Mouse (Mus musculus) G1E (cell line): ENCODE data around the gene Trem2. TPM values are rescaled to one million over a fixed set of nuclear protein-coding genes. Genes with fewer than 3 reads are reported as not detected.
"Not testable (repeated sequence)": the region's sequence is repeated elsewhere in the genome, so short reads cannot be mapped to it uniquely, and the experiment has no call there.

Experiments used
- ATAC-seq: 2 replicates; pipeline ENCODE4 v1.8.0; 2016; ENCODE audit warnings: mild to moderate bottlenecking; ENCODE audit not compliant: insufficient number of reproducible peaks, poor library complexity, low FRiP score, severe bottlenecking; ENCODE audit errors: extremely low read depth
- DNase-seq: peaks from one replicate; pipeline ENCODE4 v3.0.0; 2012; ENCODE audit warnings: low spot score
- H3K27me3 ChIP-seq: 2 replicates; pipeline ENCODE4 v1.6.1; 2012; ENCODE audit warnings: mild to moderate bottlenecking, low read length, inconsistent platforms; ENCODE audit not compliant: insufficient read depth
- H3K36me3 ChIP-seq: replicated peaks from 2 replicates; pipeline ENCODE3; 2012; ENCODE audit warnings: mild to moderate bottlenecking, inconsistent platforms
- H3K4me1 ChIP-seq: 2 replicates; pipeline ENCODE4 v1.6.1; 2012; ENCODE audit warnings: low read depth, low read length, inconsistent platforms, mixed read lengths; ENCODE audit not compliant: insufficient read depth
- H3K4me3 ChIP-seq: 2 replicates; pipeline ENCODE4 v1.5.1; 2012; ENCODE audit warnings: low read depth, mild to moderate bottlenecking, inconsistent platforms, low read length, moderate library complexity, mixed read lengths
- H3K9me3 ChIP-seq: replicated peaks from 2 replicates; pipeline ENCODE4 v1.6.1; 2012; ENCODE audit warnings: inconsistent platforms
- CTCF ChIP-seq: IDR thresholded peaks from 2 replicates; pipeline ENCODE4 v1.5.1; 2012; ENCODE audit warnings: low read depth, low read length, inconsistent platforms, mixed read lengths
- GATA1 ChIP-seq: IDR thresholded peaks from 2 replicates; pipeline ENCODE4 v1.6.1; 2012; ENCODE audit warnings: borderline replicate concordance, low read length, inconsistent platforms, mixed read lengths
- GATA2 ChIP-seq: IDR thresholded peaks from 2 replicates; pipeline ENCODE4 v1.6.1; 2012; ENCODE audit warnings: low read depth, low read length, inconsistent platforms, borderline replicate concordance
- POLR2AphosphoS5 ChIP-seq: IDR thresholded peaks from 2 replicates; pipeline ENCODE4 v1.6.1; 2012; ENCODE audit warnings: low read depth, low read length, inconsistent platforms; ENCODE audit not compliant: insufficient replicate concordance
- TAL1 ChIP-seq: conservative IDR thresholded peaks from 2 replicates; pipeline ENCODE4 v1.6.1; 2012; ENCODE audit warnings: low read depth, low read length, inconsistent platforms, mixed read lengths
- polyA plus RNA-seq: library from polyadenylated mRNA; stranded (reverse); fragments of >175 nt; gene quantifications from 2 replicates; pipeline ENCODE4 v1.2.3, GENCODE M21; 2012
- total RNA-seq, 2 experiments: library from RNA; stranded (forward) in 1 of 2; stranded (reverse) in 1 of 2; fragments of 200-1000 nt in 1 of 2; fragments of >200 nt in 1 of 2; fragmentation: Nextera tagmentation in 1 of 2; gene quantifications; 2 replicates each; pipeline ENCODE4 v1.2.3; 2014 to 2017

Gene Trem2
- total and polyA plus RNA-seq, 3 experiments = 0.60 to 2.3 (median 1.3) TPM

DNA sequence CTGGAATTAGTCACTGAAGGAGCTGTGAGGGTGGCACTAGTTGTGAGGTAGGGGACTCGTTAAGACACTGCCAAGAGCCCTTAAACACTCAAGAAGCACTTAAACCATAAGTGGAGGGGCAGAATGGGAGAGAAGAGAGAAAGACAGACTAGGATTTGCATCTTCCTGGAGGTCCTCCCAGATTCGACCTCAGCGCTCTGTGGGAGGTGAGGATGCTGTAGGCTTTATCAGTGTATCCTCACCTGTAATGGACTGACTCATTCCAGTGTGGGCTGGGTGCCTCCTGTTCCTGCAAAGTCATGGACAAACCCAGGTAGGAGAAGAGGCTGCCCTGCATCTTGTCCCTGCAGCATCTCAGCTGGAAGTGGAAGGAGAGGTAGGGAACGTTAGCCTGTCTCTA, 633 bp downstream of the Trem2 start:
- H3K4me3 ChIP-seq = no peak overlapping the region
- H3K27me3 ChIP-seq = peaks cover 20% of the 10 kb centered on the region; the same call in 1 of the 2 replicates
- no peaks in the 10 kb centered on the region for H3K9me3 ChIP-seq
- H3K4me1 ChIP-seq = peaks cover 27% of the 10 kb centered on the region
- no peak for TF ChIP-seq GATA1
- DNase-seq = no peak
- ATAC-seq = no peak
- no peaks in the 10 kb centered on the region for H3K36me3 ChIP-seq

DNA sequence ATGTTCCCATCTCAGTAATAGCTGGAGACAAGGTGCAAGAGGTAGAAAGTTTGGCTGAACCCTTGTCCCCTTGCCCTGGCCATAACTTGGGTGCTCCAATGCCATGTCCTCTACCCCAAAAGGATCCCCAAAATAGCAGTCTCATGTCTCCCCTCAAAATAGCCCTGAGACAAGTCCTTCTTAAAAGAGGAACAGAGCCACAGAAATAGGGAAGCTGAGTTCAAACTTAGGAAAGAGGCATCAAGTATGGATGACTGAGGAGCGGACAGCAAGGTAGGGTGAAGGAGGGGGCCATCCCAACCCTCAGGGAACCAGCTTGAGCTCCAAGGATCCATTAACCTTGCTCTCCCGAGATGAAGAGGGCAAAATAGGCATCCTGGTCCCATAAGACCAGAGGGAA, 1.1 kb downstream of the Trem2 start:
- peaks cover 23% of the 10 kb centered on the region for H3K4me1 ChIP-seq
- no peak for DNase-seq
- TF ChIP-seq TAL1 (no peak), CTCF (no peak), POLR2AphosphoS5 (no peak)
- peaks cover 24% of the 10 kb centered on the region; the same call in 1 of the 2 replicates for H3K27me3 ChIP-seq
- H3K36me3 ChIP-seq = no peaks in the 10 kb centered on the region
- ATAC-seq = peak; percentile 22; the same call in 1 of the 2 replicates
- no peak overlapping the region for H3K4me3 ChIP-seq
- H3K9me3 ChIP-seq = no peaks in the 10 kb centered on the region

DNA sequence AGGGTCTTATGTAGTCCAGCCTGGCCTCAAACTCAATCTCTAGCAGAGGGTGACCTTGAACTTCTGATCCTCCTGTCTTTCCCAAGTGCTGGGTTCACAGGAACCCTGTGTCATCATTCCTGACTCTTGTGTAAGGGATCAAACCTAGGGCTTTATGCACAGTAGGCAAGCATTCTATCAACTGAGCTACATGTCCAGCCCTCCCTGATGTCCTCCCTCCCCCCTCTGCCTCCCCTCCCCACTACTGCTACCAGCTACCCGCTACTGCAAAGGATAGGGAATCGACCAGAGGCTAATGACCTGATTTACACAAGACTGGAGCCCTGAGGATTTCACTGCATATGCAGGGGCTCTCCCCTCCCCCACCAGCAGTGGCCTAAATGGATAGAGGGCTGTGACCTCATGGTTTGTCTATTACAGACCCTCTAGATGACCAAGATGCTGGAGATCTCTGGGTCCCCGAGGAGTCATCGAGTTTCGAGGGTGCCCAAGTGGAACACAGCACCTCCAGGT, 4.5 kb downstream of the Trem2 start:
- Histone ChIP-seq H3K4me3 (no peak overlapping the region), H3K4me1 (peaks cover 20% of the 10 kb centered on the region), H3K9me3 (no peaks in the 10 kb centered on the region), H3K36me3 (no peaks in the 10 kb centered on the region), H3K27me3 (peaks cover 26% of the 10 kb centered on the region; the same call in 1 of the 2 replicates)
- DNase-seq (no peak), ATAC-seq (no peak)
- no peak for TF ChIP-seq CTCF
- TF ChIP-seq POLR2AphosphoS5 = no peak
- TF ChIP-seq TAL1 = no peak
- no peak for TF ChIP-seq GATA1
- no peak for TF ChIP-seq GATA2

DNA sequence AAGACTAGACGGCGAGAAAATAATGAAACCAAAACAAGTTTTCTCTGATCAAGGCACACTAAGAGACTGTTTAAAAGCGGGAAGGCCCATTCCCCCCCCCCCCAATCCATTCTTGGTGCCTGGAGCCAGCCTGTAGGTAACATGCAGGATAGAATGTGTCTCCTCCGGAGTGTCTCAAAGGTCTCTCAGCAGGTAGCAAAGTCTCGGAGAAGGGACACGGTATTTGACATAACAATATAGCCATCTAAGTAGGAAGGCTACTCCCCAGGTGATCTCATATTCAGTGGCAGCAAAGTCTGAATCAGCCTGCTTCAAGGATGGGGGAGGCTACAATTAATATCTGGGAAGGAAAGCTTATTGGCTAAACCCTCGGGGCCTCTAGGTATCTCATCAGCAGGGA, 6.8 kb downstream of the Trem2 start:
- not testable (repeated sequence) for H3K36me3 ChIP-seq, H3K9me3 ChIP-seq, H3K4me1 ChIP-seq, ATAC-seq, H3K4me3 ChIP-seq, DNase-seq
- H3K27me3 ChIP-seq = peaks cover 19% of the 10 kb centered on the region

DNA sequence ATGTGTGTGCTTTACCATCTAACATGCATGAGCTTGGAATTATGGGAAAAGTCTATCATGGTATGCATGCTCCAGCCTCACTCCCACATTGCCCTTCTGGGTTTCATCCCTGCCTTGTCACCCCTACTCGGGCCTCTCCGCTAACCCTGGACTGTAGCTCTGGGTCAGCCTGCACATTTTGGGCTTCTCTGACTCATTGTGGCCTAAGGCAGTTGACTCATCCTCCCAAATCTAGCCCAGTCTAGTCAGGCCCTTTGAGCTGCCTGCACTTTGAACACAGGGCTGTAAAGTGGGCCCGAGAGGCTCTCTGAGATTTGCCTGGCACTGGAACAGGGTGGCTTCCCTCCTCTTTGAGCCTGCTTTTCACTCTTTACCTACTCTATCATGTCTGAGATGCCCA, 9.6 kb downstream of the Trem2 start:
- Histone ChIP-seq H3K4me1 (peaks cover 18% of the 10 kb centered on the region), H3K27me3 (peaks cover 13% of the 10 kb centered on the region), H3K9me3 (no peaks in the 10 kb centered on the region), H3K36me3 (no peaks in the 10 kb centered on the region), H3K4me3 (no peak overlapping the region)
- ATAC-seq (no peak), DNase-seq (no peak)
- TF ChIP-seq GATA1 (no peak), GATA2 (no peak), POLR2AphosphoS5 (no peak), CTCF (no peak)

DNA sequence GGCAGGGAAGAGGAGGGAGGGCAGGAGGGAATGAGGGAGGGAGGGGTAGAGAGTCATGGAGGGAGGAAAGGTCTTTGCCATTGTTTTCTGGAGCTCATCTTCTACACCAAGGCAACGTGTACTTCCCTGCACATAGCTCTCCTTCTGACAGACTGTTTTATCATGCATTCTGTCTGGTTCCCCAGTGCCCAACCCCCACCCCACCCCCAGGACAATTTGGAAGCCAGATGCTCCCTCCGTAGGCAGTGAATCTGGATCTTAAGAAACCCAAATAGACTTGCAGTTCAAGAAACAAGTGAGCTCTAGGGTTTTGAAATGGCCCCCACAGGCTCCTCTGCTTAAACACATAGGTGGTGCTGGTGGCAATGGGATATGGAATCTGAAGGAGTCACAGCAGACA, 11.7 kb downstream of the Trem2 start:
- no peak overlapping the region for H3K4me3 ChIP-seq
- no peak for TF ChIP-seq POLR2AphosphoS5
- TF ChIP-seq GATA2 = no peak
- no peak for TF ChIP-seq TAL1
- TF ChIP-seq GATA1 = no peak
- TF ChIP-seq CTCF = no peak
- no peaks in the 10 kb centered on the region for H3K36me3 ChIP-seq
- peaks cover 21% of the 10 kb centered on the region for H3K4me1 ChIP-seq
- DNase-seq (no peak), ATAC-seq (no peak)
- H3K27me3 ChIP-seq = peaks cover 3% of the 10 kb centered on the region; the same call in 1 of the 2 replicates
- H3K9me3 ChIP-seq = no peaks in the 10 kb centered on the region

DNA sequence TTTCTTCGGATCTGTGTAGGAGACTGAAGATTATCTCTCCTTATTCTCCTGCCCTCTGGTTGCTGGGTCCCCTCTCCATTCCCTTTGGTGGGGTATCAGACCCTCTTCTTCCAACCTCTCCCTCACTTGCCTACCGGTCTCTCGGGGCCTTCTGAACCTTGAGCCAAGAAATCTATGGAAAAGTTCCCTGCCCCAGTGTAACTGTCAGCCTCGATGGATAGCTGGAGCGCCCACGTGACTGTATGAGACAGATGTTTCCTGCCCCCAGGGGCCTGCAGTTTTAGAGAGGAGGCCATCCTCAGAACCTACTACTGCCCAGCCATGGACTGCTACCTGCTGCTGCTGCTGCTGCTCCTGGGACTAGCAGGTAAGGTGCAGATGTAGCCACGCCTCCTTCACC, 13.4 kb downstream of the Trem2 start, which contains the start of gene Treml1:
Gene Treml1, plus strand, starts transcription at position 301 of the 400 bp plus-strand sequence.
- TF ChIP-seq GATA2 (no peak), GATA1 (no peak), POLR2AphosphoS5 (no peak), CTCF (no peak), TAL1 (no peak)
- ATAC-seq (0 out of 2 replicates have a peak, but pooled peaks have one; percentile 35), DNase-seq (no peak)
- peaks cover 26% of the 10 kb centered on the region for H3K4me1 ChIP-seq
- H3K9me3 ChIP-seq = no peaks in the 10 kb centered on the region
- no peaks in the 10 kb centered on the region for H3K36me3 ChIP-seq
- no peak within 1 kb of the TSS; the same call in 1 of the 2 replicates for H3K4me3 ChIP-seq
- H3K27me3 ChIP-seq = peaks cover 16% of the 10 kb centered on the region
